Mouse (Mus musculus): ENCODE results near the gene Ms4a15.

The Ms4a15 gene

GRCm38 (mm10) chr19:10993150-10993549 is at the start of gene Ms4a15:
Gene Ms4a15 (minus strand): TSS chr19:10993250.
- in situ Hi-C loops (cut with MboI; ENCODE audit: unreplicated experiment in 2 of 2) = no loop called here

DNA sequence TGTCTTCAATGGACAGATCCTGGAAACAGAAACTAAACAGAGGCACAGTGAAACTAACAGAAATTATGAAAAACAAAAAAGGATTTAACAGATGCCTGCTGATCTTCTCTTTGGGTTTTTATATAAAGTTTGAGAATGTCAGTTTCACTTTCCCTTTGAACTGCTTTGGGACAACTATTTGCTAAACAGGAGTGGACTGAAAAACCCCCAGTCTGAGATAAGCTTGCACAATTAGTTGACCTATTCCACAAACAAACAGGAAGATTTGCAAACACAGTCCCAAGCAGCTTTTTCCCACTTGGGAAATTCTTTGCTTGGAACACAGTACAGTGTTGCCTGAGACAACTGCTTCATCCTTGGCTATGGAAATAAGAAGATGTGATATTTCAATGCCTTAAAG is 44.5 kb upstream of the Ms4a15 start:
- in situ Hi-C loops (cut with MboI; ENCODE audit: unreplicated experiment in 2 of 2) = no loop called here

- in situ Hi-C loops (cut with MboI; ENCODE audit: unreplicated experiment in 2 of 2) = no loop called here
These were observed 29.3 kb upstream of the Ms4a15 start for GRCm38 (mm10) chr19:11022382-11022781.

- in situ Hi-C loops (cut with MboI; ENCODE audit: unreplicated experiment in 2 of 2) = no loop called here
These were observed 24.8 kb upstream of the Ms4a15 start, which contains the start of gene Ms4a18 for GRCm38 (mm10) chr19:11017891-11018290. Gene Ms4a18 (minus strand): TSS chr19:11018031.

GRCm38 (mm10) chr19:11017251-11017650 is 24.2 kb upstream of the Ms4a15 start:
- in situ Hi-C loops (cut with MboI; ENCODE audit: unreplicated experiment in 2 of 2) = no loop called here

GRCm38 (mm10) chr19:11015998-11016397 is 22.9 kb upstream of the Ms4a15 start:
- in situ Hi-C loops (cut with MboI; ENCODE audit: unreplicated experiment in 2 of 2) = no loop called here

GRCm38 (mm10) chr19:11015468-11015867 is 22.4 kb upstream of the Ms4a15 start:
- in situ Hi-C loops (cut with MboI; ENCODE audit: unreplicated experiment in 2 of 2) = no loop called here

- in situ Hi-C loops (cut with MboI; ENCODE audit: unreplicated experiment in 2 of 2) = no loop called here
These were observed 1.1 kb downstream of the Ms4a15 start for GRCm38 (mm10) chr19:10991911-10992310.

DNA sequence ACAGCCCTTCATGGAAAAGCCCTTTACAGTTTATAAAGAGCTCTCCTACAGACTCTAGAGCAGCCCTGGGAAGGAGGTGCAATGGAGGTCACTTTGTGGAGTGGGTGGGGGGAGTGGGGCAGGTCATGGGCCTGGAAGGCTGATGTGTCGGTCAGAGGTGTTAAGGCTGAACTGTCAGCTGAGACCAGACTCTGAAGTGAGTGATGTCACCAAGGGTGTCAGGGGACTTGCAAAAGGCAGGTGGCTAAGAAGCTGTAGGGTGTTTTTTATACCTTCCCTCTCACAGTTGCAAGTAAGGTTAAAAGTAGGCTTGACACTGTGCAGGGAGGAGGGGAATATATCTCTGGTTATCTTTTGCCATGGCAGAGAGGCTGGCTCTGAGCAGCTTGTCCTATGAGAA is 2.3 kb downstream of the Ms4a15 start:
- in situ Hi-C loops (cut with MboI; ENCODE audit: unreplicated experiment in 2 of 2) = no loop called here

DNA sequence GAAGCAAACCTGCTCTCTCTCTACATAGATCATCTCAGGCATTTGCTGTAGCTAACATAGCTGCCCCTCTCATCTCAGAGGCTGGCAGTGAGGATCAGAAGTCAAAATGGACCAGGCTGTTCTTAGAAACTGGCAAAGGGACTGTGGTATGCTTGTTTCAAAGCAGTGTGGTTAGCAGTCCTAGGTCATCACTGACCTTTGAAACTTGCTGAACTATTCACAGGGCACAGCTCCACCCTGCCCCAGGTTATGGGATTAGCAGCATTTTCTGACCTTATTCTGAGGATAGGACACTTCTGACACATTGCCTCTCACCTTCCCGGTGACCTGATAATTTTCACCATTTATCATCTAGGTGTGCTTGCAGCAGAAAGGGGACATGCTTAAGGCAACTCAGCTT is 4.5 kb downstream of the Ms4a15 start:
- in situ Hi-C loops (cut with MboI; ENCODE audit: unreplicated experiment in 2 of 2) = no loop called here

DNA sequence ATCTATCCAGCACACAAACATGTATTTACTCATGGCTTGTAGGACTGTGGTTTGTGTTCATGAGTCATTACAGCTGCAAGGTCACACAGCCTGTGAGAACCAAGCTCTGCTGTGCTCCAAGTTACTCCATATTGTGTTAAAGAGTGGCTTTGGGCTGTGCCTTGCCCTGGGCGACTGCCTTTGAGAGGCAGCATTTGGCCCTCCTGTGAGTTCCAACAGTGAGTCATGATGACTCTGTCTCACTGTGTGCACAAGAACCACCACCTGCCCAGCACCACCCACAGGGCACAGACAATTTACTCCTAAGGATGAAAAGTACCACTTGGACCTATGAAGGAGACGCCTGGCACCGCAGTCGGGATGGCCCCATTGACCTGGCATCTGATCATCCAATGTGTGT is 7.2 kb downstream of the Ms4a15 start:
- in situ Hi-C loops (cut with MboI; ENCODE audit: unreplicated experiment in 2 of 2) = no loop called here

- in situ Hi-C loops (cut with MboI; ENCODE audit: unreplicated experiment in 2 of 2) = no loop called here
These were observed 8.5 kb downstream of the Ms4a15 start for GRCm38 (mm10) chr19:10984551-10984950.

- in situ Hi-C loops (cut with MboI; ENCODE audit: unreplicated experiment in 2 of 2) = no loop called here
These were observed 9.9 kb downstream of the Ms4a15 start for GRCm38 (mm10) chr19:10983146-10983545.

DNA sequence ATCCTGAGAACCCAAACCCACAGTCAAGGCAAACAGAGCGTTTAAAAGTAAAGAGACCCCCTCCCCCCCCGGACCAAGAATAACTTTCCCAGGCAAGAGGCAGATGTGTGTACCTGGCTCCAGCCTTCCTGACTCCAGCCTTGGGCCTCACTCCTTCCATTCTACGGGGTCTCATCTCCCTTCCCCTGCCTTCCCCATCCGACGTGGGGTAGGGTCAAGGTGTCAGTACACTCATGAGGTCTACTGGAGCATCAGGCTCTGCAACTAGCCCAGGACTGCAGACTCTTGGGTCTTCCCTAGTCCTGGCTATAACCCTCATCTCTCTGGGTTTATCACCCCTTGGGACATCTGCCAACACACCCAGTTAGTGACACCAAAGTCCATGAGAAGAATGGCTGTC is 12.8 kb downstream of the Ms4a15 start:
- in situ Hi-C loops (cut with MboI; ENCODE audit: unreplicated experiment in 2 of 2) = no loop called here

- in situ Hi-C loops (cut with MboI; ENCODE audit: unreplicated experiment in 2 of 2) = no loop called here
These were observed 13.6 kb downstream of the Ms4a15 start for GRCm38 (mm10) chr19:10979184-10980168.

- in situ Hi-C loops (cut with MboI; ENCODE audit: unreplicated experiment in 2 of 2) = no loop called here
These were observed 16.7 kb downstream of the Ms4a15 start for GRCm38 (mm10) chr19:10976318-10976717.

DNA sequence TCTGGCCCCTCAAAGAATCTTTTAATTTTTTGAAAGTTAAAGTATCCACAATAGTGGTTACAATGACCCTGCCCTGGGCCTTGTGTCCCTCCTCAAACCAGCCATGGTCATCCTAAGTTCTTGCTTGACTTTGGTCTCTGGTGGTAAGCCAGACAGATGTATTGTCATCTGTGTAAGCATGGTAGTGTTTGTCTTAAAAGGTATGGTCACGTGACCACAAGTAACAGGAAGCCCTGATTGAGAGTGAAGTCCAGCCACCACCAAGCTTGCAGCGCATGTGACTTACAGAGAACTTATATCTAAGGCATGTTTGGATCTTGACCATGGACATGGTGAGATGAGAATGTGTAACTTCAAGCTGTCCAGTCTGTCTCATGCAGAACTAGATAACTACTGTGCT is 17.9 kb downstream of the Ms4a15 start:
- in situ Hi-C loops (cut with MboI; ENCODE audit: unreplicated experiment in 2 of 2) = no loop called here

- in situ Hi-C loops (cut with MboI; ENCODE audit: unreplicated experiment in 2 of 2) = no loop called here
These were observed 18.7 kb downstream of the Ms4a15 start, which contains the start of gene Ms4a10 for GRCm38 (mm10) chr19:10974238-10974865. Gene Ms4a10 (minus strand): TSS chr19:10974670.

GRCm38 (mm10) chr19:10973187-10973586 is 19.9 kb downstream of the Ms4a15 start:
- in situ Hi-C loops (cut with MboI; ENCODE audit: unreplicated experiment in 2 of 2) = no loop called here

DNA sequence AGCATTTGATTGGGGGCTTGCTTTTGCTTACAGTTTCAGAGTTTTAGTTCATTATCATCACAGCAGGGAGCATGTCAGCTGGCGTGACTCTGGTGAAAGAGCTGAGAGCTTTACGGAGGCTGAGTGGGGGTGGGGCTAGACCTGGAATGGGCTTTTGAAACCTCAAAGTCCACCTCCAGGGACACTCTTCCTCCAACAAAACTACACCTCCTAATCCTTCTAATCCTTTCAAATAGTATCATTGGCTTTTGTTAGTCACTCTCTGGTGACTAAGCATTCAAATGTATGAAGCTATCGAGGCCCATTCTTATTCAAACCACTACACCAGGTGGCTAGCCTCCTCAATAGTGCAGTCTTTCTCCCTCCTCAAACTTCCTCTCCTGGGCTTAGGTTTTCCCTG is 20.4 kb downstream of the Ms4a15 start:
- in situ Hi-C loops (cut with MboI; ENCODE audit: unreplicated experiment in 2 of 2) = no loop called here

- in situ Hi-C loops (cut with MboI; ENCODE audit: unreplicated experiment in 2 of 2) = no loop called here
These were observed 22.6 kb downstream of the Ms4a15 start for GRCm38 (mm10) chr19:10970457-10970856.

DNA sequence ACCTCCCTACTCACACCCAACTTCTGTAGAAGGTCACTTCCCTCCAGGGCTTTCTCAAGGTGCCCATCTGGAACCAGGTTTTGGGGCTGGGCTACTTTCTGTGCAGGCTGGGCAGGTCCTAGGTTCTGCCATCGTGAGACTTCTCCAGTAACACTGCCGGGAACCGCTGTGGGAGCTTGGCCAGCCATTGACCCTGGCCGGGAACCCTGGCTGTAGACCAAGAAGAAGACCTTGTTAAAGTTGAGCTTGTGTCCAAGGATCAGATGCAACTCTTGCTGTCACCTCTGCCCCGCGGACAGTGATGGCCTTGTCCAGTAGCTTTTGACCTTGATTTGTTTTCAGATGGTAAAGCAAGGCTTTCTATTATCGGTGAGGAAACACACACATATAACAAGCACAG is 24.5 kb downstream of the Ms4a15 start:
- in situ Hi-C loops (cut with MboI; ENCODE audit: unreplicated experiment in 2 of 2) = loop anchor here (10.0 kb wide), 1 partner anchor 144 kb away; no protein-coding TSS in a partner anchor

Data from v-Abl transformed pro-B cells (cell line).